30 mouse cellular contexts compared by ENCODE assay signal in genomic region chr14:8052661-8053060, GRCm38 (mm10). TPM values are rescaled to one million over a fixed set of nuclear protein-coding genes. Genes with fewer than 3 reads are reported as not detected.
"Had no signal": no experiment of that assay in that cellular context is flagged by ENCODE, and none has a peak within 500 bp of the region (broad histone marks: within the 10 kb centered on the region; RNA-seq: fewer than 3 reads in every experiment).

No protein-coding gene starts in this region.

- H3K27me3 ChIP-seq: heart, embryonic 13.5 days; heart, embryonic 15.5 days; hindbrain, embryonic 13.5 days; hindbrain, embryonic 15.5 days; kidney, embryonic 15.5 days; limb, embryonic 13.5 days; limb, embryonic 15.5 days; liver, embryonic 13.5 days had no signal

- H3K4me1 ChIP-seq: heart, embryonic 13.5 days; heart, embryonic 15.5 days; hindbrain, embryonic 15.5 days; kidney, embryonic 15.5 days; limb, embryonic 15.5 days; liver, embryonic 13.5 days had no signal

- H3K9ac ChIP-seq: heart, embryonic 13.5 days; heart, embryonic 15.5 days; hindbrain, embryonic 13.5 days; hindbrain, embryonic 15.5 days; kidney, embryonic 15.5 days; limb, embryonic 13.5 days; limb, embryonic 15.5 days; liver, embryonic 13.5 days had no signal

- DNase-seq: gastrocnemius, adult 2 months; gastrocnemius, postnatal 10 days; gastrocnemius, postnatal 25 days; heart, adult 18-20 months; heart, postnatal 14 days; heart, postnatal 36 days; kidney, adult 11 months; kidney, adult 2 months; kidney, adult 9 months; kidney, postnatal 14 days; kidney, postnatal 36 days; layer of hippocampus, adult 9-11 months; layer of hippocampus, postnatal 36 days; left cerebral cortex, postnatal 4 days; liver, embryonic 13.5 days had no signal

- H3K4me3 ChIP-seq: gastrocnemius, adult 2 months; heart, embryonic 13.5 days; heart, embryonic 15.5 days; hindbrain, embryonic 13.5 days; hindbrain, embryonic 15.5 days; kidney, embryonic 15.5 days; limb, embryonic 13.5 days; limb, embryonic 15.5 days; liver, embryonic 13.5 days had no signal

- H3K36me3 ChIP-seq: heart, embryonic 15.5 days; liver, embryonic 13.5 days had no signal

- H3K9me3 ChIP-seq: heart, embryonic 13.5 days; heart, embryonic 15.5 days; hindbrain, embryonic 13.5 days; hindbrain, embryonic 15.5 days; kidney, embryonic 15.5 days; limb, embryonic 13.5 days; limb, embryonic 15.5 days; liver, embryonic 13.5 days had no signal

- H3K27ac ChIP-seq: gastrocnemius, adult 2 months; heart, embryonic 13.5 days; heart, embryonic 15.5 days; hindbrain, embryonic 13.5 days; hindbrain, embryonic 15.5 days; hindbrain, postnatal 0 days; kidney, embryonic 15.5 days; kidney, postnatal 0 days; limb, embryonic 13.5 days; limb, embryonic 15.5 days; liver, embryonic 13.5 days had no signal

RNA-seq across cellular contexts. Expression of gene Dnase1l3, which starts 58.3 kb away (rescaled TPM):
- total RNA-seq: gastrocnemius, adult 2 months; gastrocnemius, postnatal 25 days; hematopoietic stem cell, adult 5-6 weeks; hindbrain, postnatal 0 days; layer of hippocampus, adult 8-10 months; layer of hippocampus, postnatal 14 days; layer of hippocampus, postnatal 36 days; left cerebral cortex, adult 18-20 months; left cerebral cortex, postnatal 10 days; left cerebral cortex, postnatal 25 days had no signal
